Mouse (Mus musculus): Measurements from ENCODE around the gene Zbtb1. TPM values are rescaled to one million over a fixed set of nuclear protein-coding genes. Genes with fewer than 3 reads are reported as not detected.

Gene Zbtb1
- polyA plus RNA-seq, 1 experiment from 2014 or later = 12.5 TPM

DNA sequence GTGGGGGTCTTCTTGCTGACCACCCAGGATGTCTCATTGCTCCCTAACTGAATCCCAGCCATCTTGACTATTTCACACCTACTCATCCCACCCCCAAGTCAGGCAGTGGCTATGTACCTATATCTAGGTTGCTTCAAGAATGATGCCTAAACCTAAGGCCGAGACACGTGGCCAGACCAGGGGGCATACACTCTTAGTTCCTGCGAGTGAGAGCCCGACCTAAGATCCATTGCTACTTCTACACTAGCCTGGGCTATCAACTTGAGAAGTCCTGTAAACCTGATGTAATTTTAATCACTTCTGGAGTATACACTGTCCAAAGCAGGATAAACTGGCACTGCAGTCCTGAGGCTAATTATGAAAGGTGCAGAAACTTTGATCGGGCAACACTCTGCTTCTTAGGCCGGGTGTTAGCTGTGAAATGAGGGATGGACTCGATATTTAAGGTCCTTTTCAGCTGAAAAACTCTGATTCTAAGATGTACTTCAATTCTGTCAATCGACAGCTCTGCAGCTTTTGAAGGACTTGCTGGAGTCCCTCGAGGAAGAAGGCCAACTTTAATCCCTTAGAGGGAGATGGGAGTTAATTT lies 1.8 kb upstream of the Zbtb1 start:
- Histone ChIP-seq H3K27ac (ENCODE audit: low read depth, low read length) (peak overlapping the region; percentile 100; the same call in 1 of the 2 replicates), H3K4me3 (ENCODE audit: low read length) (peak overlapping the region; percentile 98), H3K36me3 (ENCODE audit: control insufficient read depth, insufficient read depth, low read length) (no peaks in the 10 kb centered on the region), H3K4me2 (replicated peaks; ENCODE audit: low read depth, low read length) (peak overlapping the region; percentile 73), H3K27me3 (ENCODE audit: control insufficient read depth, insufficient read depth, low read length) (no peaks in the 10 kb centered on the region), H3K9me3 (ENCODE audit: control insufficient read depth, low read length) (no peaks in the 10 kb centered on the region), H3K4me1 (ENCODE audit: control insufficient read depth, insufficient read depth, low read length) (peaks cover 35% of the 10 kb centered on the region), H3K9ac (ENCODE audit: low read depth, low read length) (peak overlapping the region; percentile 99)
- WGBS = 4% methylated on average over 9 of the region's 9 CpGs
- ATAC-seq (ENCODE audit: low FRiP score, low TSS enrichment) = no peak

DNA sequence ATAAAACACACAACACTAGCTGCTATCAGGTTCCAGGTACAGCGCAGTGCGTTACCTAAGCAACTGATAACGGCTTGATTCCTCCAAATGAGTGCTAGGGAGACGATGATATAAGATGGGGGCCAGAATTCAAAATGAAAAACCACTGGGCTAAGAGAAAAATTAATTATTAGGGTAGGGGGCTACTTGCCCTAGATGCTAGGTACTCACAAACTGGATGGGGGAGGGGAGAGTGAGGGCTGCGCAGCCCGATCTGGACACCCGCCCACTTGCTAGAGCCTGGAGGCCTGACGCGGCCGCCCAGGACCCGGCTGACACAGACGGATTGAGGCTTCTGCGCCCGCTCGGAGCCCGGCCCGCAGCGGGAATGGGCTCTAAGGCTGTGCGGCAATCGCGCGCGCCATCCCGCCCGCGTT lies 1.3 kb upstream of the Zbtb1 start:
- Histone ChIP-seq H3K4me2 (replicated peaks; ENCODE audit: low read depth, low read length) (peak overlapping the region; percentile 73), H3K4me1 (ENCODE audit: control insufficient read depth, insufficient read depth, low read length) (peaks cover 38% of the 10 kb centered on the region)
- WGBS = under 1% methylated on average over 26 of the region's 26 CpGs

DNA sequence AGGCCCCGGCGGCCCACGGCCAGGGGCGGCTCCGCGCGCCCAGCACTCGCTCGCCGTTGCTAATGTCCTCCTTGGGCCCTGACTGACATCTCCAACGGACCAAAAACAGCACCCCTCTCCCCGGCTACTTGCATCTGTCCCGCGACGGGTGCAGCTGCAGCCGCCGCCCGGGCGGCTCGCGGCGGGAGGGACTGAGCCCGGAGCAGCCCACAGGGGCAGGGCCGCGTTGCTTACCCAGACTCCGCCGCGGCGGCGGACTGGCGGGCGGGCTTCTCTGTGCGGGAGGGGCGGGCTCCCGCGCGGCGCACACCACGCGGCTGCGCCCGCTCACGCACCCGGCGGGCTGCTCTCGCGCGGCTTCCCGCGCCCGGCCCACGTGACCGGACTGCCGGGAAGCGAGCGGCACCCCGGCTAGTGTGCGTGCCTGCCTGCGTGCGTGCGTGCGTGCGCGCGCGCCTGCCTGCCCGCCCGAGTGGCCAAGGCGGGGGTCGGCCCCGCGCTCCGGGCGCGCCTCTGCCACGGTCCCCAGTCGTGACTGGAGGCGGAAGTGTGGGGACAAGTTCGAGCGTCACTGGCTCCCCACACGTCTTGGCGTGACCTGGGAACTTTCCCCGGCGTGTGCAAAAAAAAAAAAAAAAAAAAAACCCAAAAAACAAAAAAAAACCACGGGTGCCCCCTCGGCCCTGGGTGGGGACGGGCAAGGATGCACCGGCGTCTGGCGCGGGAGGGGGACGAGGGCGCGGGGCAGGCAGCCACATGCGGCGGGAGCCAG lies 674 bp upstream of the Zbtb1 start, which contains the start of gene Zbtb25:
Gene Zbtb25 (minus strand): TSS at position 397 of the 772 bp plus-strand sequence.
- H3K4me1 ChIP-seq (ENCODE audit: control insufficient read depth, insufficient read depth, low read length) = peaks cover 42% of the 10 kb centered on the region
- H3K9ac ChIP-seq (ENCODE audit: low read depth, low read length) = peak within 1 kb of the TSS; percentile 99
- peak; percentile 73 for ATAC-seq (ENCODE audit: low FRiP score, low TSS enrichment)
- peak within 1 kb of the TSS; percentile 98 for H3K4me3 ChIP-seq (ENCODE audit: low read length)
- H3K9me3 ChIP-seq (ENCODE audit: control insufficient read depth, low read length) = no peaks in the 10 kb centered on the region
- H3K4me2 ChIP-seq (replicated peaks; ENCODE audit: low read depth, low read length) = peak within 1 kb of the TSS; percentile 73
- under 1% methylated on average over 74 of the region's 96 CpGs for WGBS
- H3K27ac ChIP-seq (ENCODE audit: low read depth, low read length) = peak within 1 kb of the TSS; percentile 100
- no peaks in the 10 kb centered on the region for H3K36me3 ChIP-seq (ENCODE audit: control insufficient read depth, insufficient read depth, low read length)
- no peaks in the 10 kb centered on the region for H3K27me3 ChIP-seq (ENCODE audit: control insufficient read depth, insufficient read depth, low read length)

More for the DNA sequence above, 1.3 kb upstream of the Zbtb1 start:
- ATAC-seq (ENCODE audit: low FRiP score, low TSS enrichment) = peak; percentile 17
- H3K36me3 ChIP-seq (ENCODE audit: control insufficient read depth, insufficient read depth, low read length) = no peaks in the 10 kb centered on the region
- H3K9ac ChIP-seq (ENCODE audit: low read depth, low read length) = peak overlapping the region; percentile 99
- peak overlapping the region; percentile 98 for H3K4me3 ChIP-seq (ENCODE audit: low read length)
- peak overlapping the region; percentile 100 for H3K27ac ChIP-seq (ENCODE audit: low read depth, low read length)
- no peaks in the 10 kb centered on the region for H3K27me3 ChIP-seq (ENCODE audit: control insufficient read depth, insufficient read depth, low read length)
- no peaks in the 10 kb centered on the region for H3K9me3 ChIP-seq (ENCODE audit: control insufficient read depth, low read length)

DNA sequence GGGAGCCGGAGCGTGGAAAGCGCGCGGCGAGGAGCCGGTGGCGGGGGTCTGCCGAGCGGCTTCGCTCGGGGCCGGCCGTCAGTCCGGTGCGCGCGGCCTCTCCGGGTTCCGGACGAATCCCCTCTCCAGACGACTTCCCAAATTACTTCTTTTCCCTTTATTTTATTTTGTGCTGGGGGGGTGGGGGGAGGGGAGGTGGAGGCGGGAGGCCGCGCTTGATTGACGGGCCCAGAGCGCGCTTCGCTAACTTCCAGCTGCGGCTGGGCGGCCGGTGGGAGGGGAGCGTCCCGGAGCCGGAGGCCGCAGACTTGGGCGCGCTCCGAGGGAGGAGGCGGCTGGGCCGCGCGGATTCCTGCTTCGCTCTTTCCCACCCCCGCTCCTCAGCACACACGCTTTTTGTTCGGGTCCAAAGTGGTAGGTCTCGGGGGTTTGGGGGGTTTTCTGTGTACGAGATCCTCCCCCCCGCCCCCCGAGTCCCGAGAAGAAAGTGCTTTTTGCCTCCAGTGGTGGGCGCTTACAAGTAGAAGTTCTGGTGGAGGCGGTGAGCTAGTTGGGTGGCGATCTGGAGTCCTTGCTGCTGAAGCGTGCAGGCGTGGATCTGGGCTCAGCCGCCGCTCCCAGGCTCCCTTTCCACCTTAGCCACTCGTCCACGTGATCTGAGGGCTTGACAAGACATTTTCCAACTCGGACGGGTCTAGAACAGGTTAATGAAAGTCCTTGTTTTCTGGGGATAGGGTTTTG lies 935 bp downstream of the Zbtb1 start:
- H3K4me1 ChIP-seq (ENCODE audit: control insufficient read depth, insufficient read depth, low read length) = peaks cover 42% of the 10 kb centered on the region
- ATAC-seq (ENCODE audit: low FRiP score, low TSS enrichment) = peak; percentile 70
- H3K27ac ChIP-seq (ENCODE audit: low read depth, low read length) = peak overlapping the region; percentile 100
- peak overlapping the region; percentile 73 for H3K4me2 ChIP-seq (replicated peaks; ENCODE audit: low read depth, low read length)
- H3K9me3 ChIP-seq (ENCODE audit: control insufficient read depth, low read length) = no peaks in the 10 kb centered on the region
- H3K4me3 ChIP-seq (ENCODE audit: low read length) = peak overlapping the region; percentile 98
- H3K9ac ChIP-seq (ENCODE audit: low read depth, low read length) = peak overlapping the region; percentile 99
- WGBS = under 1% methylated on average over 63 of the region's 63 CpGs
- H3K27me3 ChIP-seq (ENCODE audit: control insufficient read depth, insufficient read depth, low read length) = no peaks in the 10 kb centered on the region
- H3K36me3 ChIP-seq (ENCODE audit: control insufficient read depth, insufficient read depth, low read length) = no peaks in the 10 kb centered on the region

DNA sequence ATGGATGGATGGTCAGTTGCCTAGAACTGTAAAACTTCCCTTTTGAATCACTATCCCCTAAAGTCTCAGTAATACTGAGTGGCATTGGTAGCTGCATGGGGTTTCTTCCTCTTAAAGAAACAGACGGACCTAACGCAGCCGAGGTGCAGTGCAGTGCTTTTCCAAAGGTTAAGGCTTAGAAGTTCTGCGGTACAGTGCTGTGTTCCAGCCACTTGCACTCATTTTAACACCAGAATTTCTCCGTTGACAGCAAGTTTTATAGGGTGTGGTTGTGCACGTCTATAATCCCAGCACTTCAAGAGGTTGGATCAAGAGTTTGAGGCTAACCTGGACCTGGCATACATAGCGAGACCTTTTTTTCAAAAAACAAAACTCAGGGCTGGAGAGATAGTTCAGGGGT lies 2.0 kb downstream of the Zbtb1 start:
- peak overlapping the region; percentile 73 for H3K4me2 ChIP-seq (replicated peaks; ENCODE audit: low read depth, low read length)
- WGBS = 34% methylated on average over 7 of the region's 7 CpGs
- H3K27me3 ChIP-seq (ENCODE audit: control insufficient read depth, insufficient read depth, low read length) = no peaks in the 10 kb centered on the region
- H3K4me1 ChIP-seq (ENCODE audit: control insufficient read depth, insufficient read depth, low read length) = peaks cover 38% of the 10 kb centered on the region
- peak overlapping the region; percentile 98 for H3K4me3 ChIP-seq (ENCODE audit: low read length)
- no peaks in the 10 kb centered on the region for H3K9me3 ChIP-seq (ENCODE audit: control insufficient read depth, low read length)
- H3K36me3 ChIP-seq (ENCODE audit: control insufficient read depth, insufficient read depth, low read length) = no peaks in the 10 kb centered on the region
- ATAC-seq (ENCODE audit: low FRiP score, low TSS enrichment) = no peak
- H3K9ac ChIP-seq (ENCODE audit: low read depth, low read length) = peak overlapping the region; percentile 99
- no peak overlapping the region for H3K27ac ChIP-seq (ENCODE audit: low read depth, low read length)

DNA sequence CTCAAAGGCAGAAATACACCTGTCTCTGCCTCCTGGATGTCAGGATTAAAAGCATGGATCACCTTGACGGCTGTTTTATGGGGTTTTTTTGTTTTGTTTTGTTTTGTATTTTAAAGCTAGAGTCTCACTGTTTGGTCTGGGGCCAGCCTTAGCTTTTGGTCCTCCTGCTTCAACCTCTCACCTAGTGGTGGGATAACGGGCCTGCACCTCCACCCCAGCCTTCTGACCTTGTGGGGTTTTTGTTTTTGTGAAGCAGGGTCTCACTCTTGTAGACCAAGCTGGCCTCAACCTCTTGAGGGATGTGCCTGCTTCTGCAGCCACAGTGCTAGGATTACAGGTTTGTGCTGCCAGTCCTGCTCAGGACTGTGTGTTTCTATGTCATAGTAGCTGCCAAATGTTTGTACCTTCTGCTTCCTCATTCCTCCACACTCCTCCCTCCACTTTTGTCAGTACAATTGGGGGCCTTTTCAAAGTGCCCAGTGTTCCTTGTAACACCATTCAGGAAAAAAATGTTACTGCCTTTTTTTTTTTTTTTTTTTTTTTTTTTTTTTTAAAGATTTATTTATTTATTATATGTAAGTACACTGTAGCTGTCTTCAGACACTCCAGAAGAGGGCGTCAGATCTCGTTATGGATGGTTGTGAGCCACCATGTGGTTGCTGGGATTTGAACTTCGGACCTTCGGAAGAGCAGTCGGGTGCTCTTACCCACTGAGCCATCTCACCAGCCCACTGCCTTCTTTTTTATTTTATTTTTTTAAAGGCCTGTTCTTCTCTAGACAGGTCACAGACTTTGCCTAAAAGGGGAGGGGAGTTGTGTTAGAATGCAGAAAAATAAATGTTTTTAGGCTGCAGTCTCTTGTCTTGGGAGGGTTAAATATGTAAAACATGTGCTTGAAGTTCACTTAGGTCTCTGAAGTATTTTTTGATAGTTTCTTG lies 3.1 kb downstream of the Zbtb1 start:
- Histone ChIP-seq H3K27me3 (ENCODE audit: control insufficient read depth, insufficient read depth, low read length) (no peaks in the 10 kb centered on the region), H3K4me3 (ENCODE audit: low read length) (no peak overlapping the region), H3K9ac (ENCODE audit: low read depth, low read length) (no peak overlapping the region), H3K4me1 (ENCODE audit: control insufficient read depth, insufficient read depth, low read length) (peaks cover 27% of the 10 kb centered on the region), H3K9me3 (ENCODE audit: control insufficient read depth, low read length) (no peaks in the 10 kb centered on the region), H3K4me2 (replicated peaks; ENCODE audit: low read depth, low read length) (no peak overlapping the region; the same call in 1 of the 2 replicates), H3K27ac (ENCODE audit: low read depth, low read length) (no peak overlapping the region), H3K36me3 (ENCODE audit: control insufficient read depth, insufficient read depth, low read length) (no peaks in the 10 kb centered on the region)
- no peak for ATAC-seq (ENCODE audit: low FRiP score, low TSS enrichment)
- 84% methylated on average over 5 of the region's 7 CpGs for WGBS

DNA sequence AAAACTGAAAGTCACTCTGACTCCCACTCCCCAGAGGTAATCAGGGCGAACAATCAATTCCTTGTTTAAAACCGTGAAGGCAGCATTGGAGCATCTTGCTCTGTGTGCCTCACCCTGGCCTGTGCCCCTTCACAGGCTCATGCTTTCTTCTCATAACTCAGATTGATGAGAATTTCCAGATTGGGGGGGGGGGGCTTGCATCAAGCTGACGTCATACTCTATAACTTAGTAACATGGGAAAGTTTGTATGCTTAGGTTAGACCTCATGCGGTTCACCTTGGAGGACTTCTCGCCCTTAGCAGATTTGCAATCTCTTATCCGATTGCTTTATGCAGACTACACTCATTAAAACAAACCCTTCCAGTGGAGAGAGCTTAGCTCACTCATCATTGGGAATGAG lies 3.9 kb downstream of the Zbtb1 start:
- Histone ChIP-seq H3K27me3 (ENCODE audit: control insufficient read depth, insufficient read depth, low read length) (no peaks in the 10 kb centered on the region), H3K4me2 (replicated peaks; ENCODE audit: low read depth, low read length) (no peak overlapping the region), H3K36me3 (ENCODE audit: control insufficient read depth, insufficient read depth, low read length) (no peaks in the 10 kb centered on the region), H3K27ac (ENCODE audit: low read depth, low read length) (no peak overlapping the region), H3K4me1 (ENCODE audit: control insufficient read depth, insufficient read depth, low read length) (peaks cover 21% of the 10 kb centered on the region), H3K9me3 (ENCODE audit: control insufficient read depth, low read length) (no peaks in the 10 kb centered on the region), H3K4me3 (ENCODE audit: low read length) (no peak overlapping the region), H3K9ac (ENCODE audit: low read depth, low read length) (no peak overlapping the region)
- 62% methylated on average over 6 of the region's 6 CpGs for WGBS
- ATAC-seq (ENCODE audit: low FRiP score, low TSS enrichment) = no peak

DNA sequence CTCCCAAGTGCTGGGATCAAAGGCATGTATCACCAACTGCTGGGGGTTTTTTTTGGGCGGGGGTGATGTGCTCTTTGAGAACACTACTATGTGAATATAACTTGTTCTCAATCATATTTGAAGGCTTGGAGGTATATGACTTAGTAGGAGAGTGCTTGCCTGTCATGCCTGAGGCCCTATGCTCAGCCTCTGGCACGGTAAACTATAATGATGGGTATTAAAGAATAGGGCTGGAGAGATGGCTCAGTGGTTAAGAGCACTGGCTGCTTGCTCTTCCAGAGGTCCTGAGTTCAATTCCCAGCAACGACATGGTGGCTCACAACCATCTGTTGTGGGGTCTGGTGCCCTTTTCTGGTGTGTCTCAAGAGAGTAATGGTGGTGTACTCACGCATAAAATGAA lies 4.8 kb downstream of the Zbtb1 start:
- Histone ChIP-seq H3K27ac (ENCODE audit: low read depth, low read length) (no peak overlapping the region), H3K4me2 (replicated peaks; ENCODE audit: low read depth, low read length) (no peak overlapping the region), H3K9me3 (ENCODE audit: control insufficient read depth, low read length) (no peaks in the 10 kb centered on the region), H3K36me3 (ENCODE audit: control insufficient read depth, insufficient read depth, low read length) (no peaks in the 10 kb centered on the region), H3K4me1 (ENCODE audit: control insufficient read depth, insufficient read depth, low read length) (peaks cover 21% of the 10 kb centered on the region), H3K4me3 (ENCODE audit: low read length) (no peak overlapping the region), H3K27me3 (ENCODE audit: control insufficient read depth, insufficient read depth, low read length) (no peaks in the 10 kb centered on the region), H3K9ac (ENCODE audit: low read depth, low read length) (no peak overlapping the region)
- ATAC-seq (ENCODE audit: low FRiP score, low TSS enrichment) = no peak
- 89% methylated on average over 4 of the region's 4 CpGs for WGBS

All from kidney, embryonic 14.5 days (tissue).